Mouse (Mus musculus) erythroblast, embryonic 14.5 days (primary cell): ENCODE measurements around the gene Gripap1. TPM values are rescaled to one million over a fixed set of nuclear protein-coding genes. Genes with fewer than 3 reads are reported as not detected.
"Not testable (repeated sequence)": the region's sequence is repeated elsewhere in the genome, so short reads cannot be mapped to it uniquely, and the experiment has no call there.

Experiments used
- H3K27me3 ChIP-seq: 2 replicates; pipeline ENCODE4 v1.6.1; 2012; ENCODE audit warnings: inconsistent platforms; ENCODE audit not compliant: control insufficient read depth
- H3K36me3 ChIP-seq: 2 replicates; pipeline ENCODE4 v1.6.1; 2012; ENCODE audit warnings: mild to moderate bottlenecking, inconsistent platforms; ENCODE audit not compliant: control insufficient read depth
- H3K4me1 ChIP-seq: 2 replicates; pipeline ENCODE4 v1.6.1; 2012; ENCODE audit warnings: inconsistent platforms; ENCODE audit not compliant: control insufficient read depth
- H3K4me3 ChIP-seq: replicated peaks from 2 replicates; pipeline ENCODE3; 2012; ENCODE audit warnings: moderate library complexity, mild to moderate bottlenecking, inconsistent platforms
- H3K9me3 ChIP-seq: 2 replicates; pipeline ENCODE4 v1.6.1; 2012; ENCODE audit warnings: low read length, inconsistent platforms, mixed read lengths; ENCODE audit not compliant: control insufficient read depth
- GATA1 ChIP-seq: IDR thresholded peaks from 2 replicates; pipeline ENCODE4 v1.6.1; 2012; ENCODE audit warnings: low read length, inconsistent platforms, mixed read lengths
- TAL1 ChIP-seq: IDR thresholded peaks from 3 replicates; pipeline ENCODE4 v1.6.1; 2012; ENCODE audit warnings: low read length, inconsistent platforms, mixed read lengths
- polyA plus RNA-seq: library from polyadenylated mRNA; stranded (reverse); fragments of >175 nt; gene quantifications from 2 replicates; pipeline ENCODE4 v1.2.3, GENCODE M21; 2012

Gripap1 gene
- 3.5 and 4.8 TPM in 2 replicates for polyA plus RNA-seq

GRCm38 (mm10) chrX:7789542-7790136, at the start of gene Gripap1:
Gripap1 (plus strand) TSS chrX:7789765.
- peak within 1 kb of the TSS; percentile 89 for H3K4me3 ChIP-seq
- H3K36me3 ChIP-seq, result peaks cover 34% of the 10 kb centered on the region
- H3K4me1 ChIP-seq, result peaks cover 23% of the 10 kb centered on the region
- TF ChIP-seq GATA1 (no peak), TAL1 (no peak)
- no peaks in the 10 kb centered on the region for H3K27me3 ChIP-seq
- 0 out of 2 replicates have a peak, but pooled peaks cover 2% of the 10 kb centered on the region for H3K9me3 ChIP-seq

- H3K27me3 ChIP-seq, result no peaks in the 10 kb centered on the region
- H3K9me3 ChIP-seq, result no peaks in the 10 kb centered on the region
- H3K4me3 ChIP-seq, result no peak overlapping the region
- peaks cover 16% of the 10 kb centered on the region for H3K4me1 ChIP-seq
- no peak for TF ChIP-seq GATA1
- no peak for TF ChIP-seq TAL1
- H3K36me3 ChIP-seq, result no peaks in the 10 kb centered on the region
Observed at GRCm38 (mm10) chrX:7740082-7740819, 49.3 kb upstream of the Gripap1 start.

GRCm38 (mm10) chrX:7741103-7741502, 48.5 kb upstream of the Gripap1 start:
- H3K27me3 ChIP-seq, result no peaks in the 10 kb centered on the region
- H3K9me3 ChIP-seq, result no peaks in the 10 kb centered on the region
- peaks cover 16% of the 10 kb centered on the region for H3K4me1 ChIP-seq
- no peaks in the 10 kb centered on the region for H3K36me3 ChIP-seq
- no peak for TF ChIP-seq GATA1
- no peak for TF ChIP-seq TAL1
- H3K4me3 ChIP-seq, result no peak overlapping the region

- H3K4me3 ChIP-seq, result no peak overlapping the region
- H3K27me3 ChIP-seq, result no peaks in the 10 kb centered on the region
- no peaks in the 10 kb centered on the region for H3K9me3 ChIP-seq
- H3K36me3 ChIP-seq, result no peaks in the 10 kb centered on the region
- no peak for TF ChIP-seq GATA1
- TF ChIP-seq TAL1, result no peak
- H3K4me1 ChIP-seq, result peaks cover 15% of the 10 kb centered on the region
Observed at GRCm38 (mm10) chrX:7743470-7743869, 46.1 kb upstream of the Gripap1 start.

- Histone ChIP-seq H3K9me3 (no peaks in the 10 kb centered on the region), H3K36me3 (no peaks in the 10 kb centered on the region), H3K4me3 (no peak overlapping the region), H3K27me3 (no peaks in the 10 kb centered on the region), H3K4me1 (peaks cover 14% of the 10 kb centered on the region)
- TF ChIP-seq TAL1 (no peak), GATA1 (no peak)
Observed at GRCm38 (mm10) chrX:7744940-7745339, 44.6 kb upstream of the Gripap1 start.

GRCm38 (mm10) chrX:7745429-7745828, 44.1 kb upstream of the Gripap1 start:
- Histone ChIP-seq H3K4me3 (no peak overlapping the region), H3K4me1 (peaks cover 12% of the 10 kb centered on the region), H3K36me3 (no peaks in the 10 kb centered on the region), H3K9me3 (no peaks in the 10 kb centered on the region), H3K27me3 (no peaks in the 10 kb centered on the region; the same call in 1 of the 2 replicates)
- TF ChIP-seq TAL1 (no peak), GATA1 (no peak)

- no peaks in the 10 kb centered on the region; the same call in 1 of the 2 replicates for H3K27me3 ChIP-seq
- no peaks in the 10 kb centered on the region for H3K9me3 ChIP-seq
- peaks cover 10% of the 10 kb centered on the region for H3K4me1 ChIP-seq
- no peaks in the 10 kb centered on the region for H3K36me3 ChIP-seq
- TF ChIP-seq TAL1 (no peak), GATA1 (no peak)
- peak within 1 kb of the TSS; percentile 62 for H3K4me3 ChIP-seq
Observed at GRCm38 (mm10) chrX:7750432-7751116, 39.0 kb upstream of the Gripap1 start, which contains the start of gene Ccdc120. Ccdc120 (minus strand) TSS chrX:7750905.

- H3K27me3 ChIP-seq, H3K36me3 ChIP-seq, H3K4me1 ChIP-seq, H3K4me3 ChIP-seq, H3K9me3 ChIP-seq: not testable (repeated sequence)
Observed at GRCm38 (mm10) chrX:7753627-7754026, 35.9 kb upstream of the Gripap1 start.
